Mouse (Mus musculus) spleen, adult 18-20 months (tissue): Measurements from ENCODE around the gene Tex9.

Experiments used
- DNase-seq, 2 experiments: peaks; one replicate each; pipeline ENCODE4 v3.0.0; 2022; ENCODE audit warnings: mixed read lengths in 2 of 2

The Tex9 gene

GRCm38 (mm10) chr9:72492194-72492565 lies at the start of gene Tex9:
TSS of gene Tex9 (minus strand) at chr9:72492212.
- DNase-seq: no peak

GRCm38 (mm10) chr9:72537086-72537485 lies 45.1 kb upstream of the Tex9 start:
- DNase-seq: no peak

GRCm38 (mm10) chr9:72535394-72535793 lies 43.4 kb upstream of the Tex9 start:
- DNase-seq: no peak

GRCm38 (mm10) chr9:72534985-72535384 lies 43.0 kb upstream of the Tex9 start:
- DNase-seq: no peak

GRCm38 (mm10) chr9:72533089-72533415 lies 41.0 kb upstream of the Tex9 start:
- no peak for DNase-seq

- peak; percentile 56 to 60 for DNase-seq
Measured at GRCm38 (mm10) chr9:72532381-72533088, 40.5 kb upstream of the Tex9 start.

GRCm38 (mm10) chr9:72531996-72532380 lies 40.0 kb upstream of the Tex9 start, which contains the start of gene Rfx7:
TSS of gene Rfx7 (plus strand) at chr9:72532240.
- peak in 1 of 2 experiments; percentile 78 for DNase-seq

- peak in 1 of 2 experiments; percentile 83 for DNase-seq
Measured at GRCm38 (mm10) chr9:72531291-72531995, 39.4 kb upstream of the Tex9 start.

- no peak for DNase-seq
Measured at GRCm38 (mm10) chr9:72530824-72531223, 38.8 kb upstream of the Tex9 start.

GRCm38 (mm10) chr9:72530237-72530636 lies 38.2 kb upstream of the Tex9 start:
- DNase-seq: peak; percentile 79 to 85

GRCm38 (mm10) chr9:72526091-72526490 lies 34.1 kb upstream of the Tex9 start:
- DNase-seq: no peak

- DNase-seq: no peak
Measured at GRCm38 (mm10) chr9:72520849-72521248, 28.8 kb upstream of the Tex9 start.

GRCm38 (mm10) chr9:72519246-72519645 lies 27.2 kb upstream of the Tex9 start:
- DNase-seq: no peak

GRCm38 (mm10) chr9:72515366-72515765 lies 23.4 kb upstream of the Tex9 start:
- DNase-seq: no peak

- no peak for DNase-seq
Measured at GRCm38 (mm10) chr9:72512229-72512981, 20.4 kb upstream of the Tex9 start.

- no peak for DNase-seq
Measured at GRCm38 (mm10) chr9:72497171-72497570, 5.2 kb upstream of the Tex9 start.

GRCm38 (mm10) chr9:72496691-72497090 lies 4.7 kb upstream of the Tex9 start:
- no peak for DNase-seq

GRCm38 (mm10) chr9:72493984-72494685 lies 2.1 kb upstream of the Tex9 start:
- DNase-seq: no peak

- DNase-seq: no peak
Measured at GRCm38 (mm10) chr9:72493465-72493864, 1.5 kb upstream of the Tex9 start.

GRCm38 (mm10) chr9:72491559-72492193 lies 336 bp downstream of the Tex9 start:
- peak; percentile 84 to 92 for DNase-seq

GRCm38 (mm10) chr9:72489131-72489530 lies 2.9 kb downstream of the Tex9 start:
- DNase-seq: no peak

- DNase-seq: no peak
Measured at GRCm38 (mm10) chr9:72488523-72488922, 3.5 kb downstream of the Tex9 start.

- no peak for DNase-seq
Measured at GRCm38 (mm10) chr9:72479276-72479675, 12.7 kb downstream of the Tex9 start.
